Mouse (Mus musculus): Measurements from ENCODE around the gene Olfr222. TPM values are rescaled to one million over a fixed set of nuclear protein-coding genes. Genes with fewer than 3 reads are reported as not detected.
"Not testable (repeated sequence)": the region's sequence is repeated elsewhere in the genome, so short reads cannot be mapped to it uniquely, and the experiment has no call there.

Olfr222 gene
- polyA plus RNA-seq (2012; rRNA removed), result 0.15 and 0.16 TPM in 2 replicates

GRCm38 (mm10) chr11:59576135-59576534, at the start of gene Olfr222:
Gene Olfr222 (minus strand): TSS chr11:59576235.
- H3K4me1 ChIP-seq (ENCODE audit: control insufficient read depth, insufficient read depth, low read length); H3K27me3 ChIP-seq (ENCODE audit: control insufficient read depth, insufficient read depth, low read length); H3K27ac ChIP-seq (ENCODE audit: control insufficient read depth, insufficient read depth, low read depth, low read length); H3K4me3 ChIP-seq (ENCODE audit: control insufficient read depth, low read depth, low read length); H3K36me3 ChIP-seq (ENCODE audit: control insufficient read depth, insufficient read depth, low read length): not testable (repeated sequence)

GRCm38 (mm10) chr11:59624017-59624630, 48.1 kb upstream of the Olfr222 start:
- H3K27ac ChIP-seq (ENCODE audit: control insufficient read depth, insufficient read depth, low read depth, low read length), result no peak overlapping the region
- no peaks in the 10 kb centered on the region for H3K4me1 ChIP-seq (ENCODE audit: control insufficient read depth, insufficient read depth, low read length)
- TF ChIP-seq CTCF (IDR thresholded peaks at IDR 0.05; ENCODE audit: control insufficient read depth, insufficient read depth, insufficient replicate concordance, low read depth, low read length), result peak; percentile 38; the same call in 1 of the 2 replicates
- TF ChIP-seq POLR2A (IDR thresholded peaks at IDR 0.05; ENCODE audit: control insufficient read depth, low read depth, low read length), result no peak
- no peak overlapping the region for H3K4me3 ChIP-seq (ENCODE audit: control insufficient read depth, low read depth, low read length)
- no peaks in the 10 kb centered on the region for H3K36me3 ChIP-seq (ENCODE audit: control insufficient read depth, insufficient read depth, low read length)
- no peaks in the 10 kb centered on the region for H3K27me3 ChIP-seq (ENCODE audit: control insufficient read depth, insufficient read depth, low read length)

- Histone ChIP-seq H3K4me1 (ENCODE audit: control insufficient read depth, insufficient read depth, low read length) (no peaks in the 10 kb centered on the region), H3K27ac (ENCODE audit: control insufficient read depth, insufficient read depth, low read depth, low read length) (no peak overlapping the region), H3K4me3 (ENCODE audit: control insufficient read depth, low read depth, low read length) (no peak overlapping the region), H3K36me3 (ENCODE audit: control insufficient read depth, insufficient read depth, low read length) (no peaks in the 10 kb centered on the region), H3K27me3 (ENCODE audit: control insufficient read depth, insufficient read depth, low read length) (no peaks in the 10 kb centered on the region)
- TF ChIP-seq CTCF (IDR thresholded peaks at IDR 0.05; ENCODE audit: control insufficient read depth, insufficient read depth, insufficient replicate concordance, low read depth, low read length) (no peak), POLR2A (IDR thresholded peaks at IDR 0.05; ENCODE audit: control insufficient read depth, low read depth, low read length) (no peak)
These were observed 46.2 kb upstream of the Olfr222 start for GRCm38 (mm10) chr11:59622214-59622613.

- H3K4me1 ChIP-seq (ENCODE audit: control insufficient read depth, insufficient read depth, low read length); H3K27ac ChIP-seq (ENCODE audit: control insufficient read depth, insufficient read depth, low read depth, low read length); H3K36me3 ChIP-seq (ENCODE audit: control insufficient read depth, insufficient read depth, low read length); H3K27me3 ChIP-seq (ENCODE audit: control insufficient read depth, insufficient read depth, low read length); H3K4me3 ChIP-seq (ENCODE audit: control insufficient read depth, low read depth, low read length): not testable (repeated sequence)
These were observed 41.0 kb upstream of the Olfr222 start for GRCm38 (mm10) chr11:59616986-59617385.

GRCm38 (mm10) chr11:59614120-59614519, 38.1 kb upstream of the Olfr222 start:
- H3K4me3 ChIP-seq (ENCODE audit: control insufficient read depth, low read depth, low read length), result no peak overlapping the region
- H3K36me3 ChIP-seq (ENCODE audit: control insufficient read depth, insufficient read depth, low read length), result no peaks in the 10 kb centered on the region
- TF ChIP-seq POLR2A (IDR thresholded peaks at IDR 0.05; ENCODE audit: control insufficient read depth, low read depth, low read length) (no peak), CTCF (IDR thresholded peaks at IDR 0.05; ENCODE audit: control insufficient read depth, insufficient read depth, insufficient replicate concordance, low read depth, low read length) (no peak; the same call in 1 of the 2 replicates)
- no peaks in the 10 kb centered on the region for H3K4me1 ChIP-seq (ENCODE audit: control insufficient read depth, insufficient read depth, low read length)
- no peaks in the 10 kb centered on the region for H3K27me3 ChIP-seq (ENCODE audit: control insufficient read depth, insufficient read depth, low read length)
- H3K27ac ChIP-seq (ENCODE audit: control insufficient read depth, insufficient read depth, low read depth, low read length), result no peak overlapping the region

- no peak overlapping the region for H3K27ac ChIP-seq (ENCODE audit: control insufficient read depth, insufficient read depth, low read depth, low read length)
- TF ChIP-seq POLR2A (IDR thresholded peaks at IDR 0.05; ENCODE audit: control insufficient read depth, low read depth, low read length) (no peak), CTCF (IDR thresholded peaks at IDR 0.05; ENCODE audit: control insufficient read depth, insufficient read depth, insufficient replicate concordance, low read depth, low read length) (no peak)
- no peaks in the 10 kb centered on the region for H3K4me1 ChIP-seq (ENCODE audit: control insufficient read depth, insufficient read depth, low read length)
- no peaks in the 10 kb centered on the region for H3K36me3 ChIP-seq (ENCODE audit: control insufficient read depth, insufficient read depth, low read length)
- H3K4me3 ChIP-seq (ENCODE audit: control insufficient read depth, low read depth, low read length), result no peak overlapping the region
- H3K27me3 ChIP-seq (ENCODE audit: control insufficient read depth, insufficient read depth, low read length), result no peaks in the 10 kb centered on the region
These were observed 35.6 kb upstream of the Olfr222 start for GRCm38 (mm10) chr11:59611646-59612045.

GRCm38 (mm10) chr11:59602287-59602686, 26.3 kb upstream of the Olfr222 start:
- TF ChIP-seq POLR2A (IDR thresholded peaks at IDR 0.05; ENCODE audit: control insufficient read depth, low read depth, low read length) (no peak), CTCF (IDR thresholded peaks at IDR 0.05; ENCODE audit: control insufficient read depth, insufficient read depth, insufficient replicate concordance, low read depth, low read length) (no peak)
- H3K27me3 ChIP-seq (ENCODE audit: control insufficient read depth, insufficient read depth, low read length), result no peaks in the 10 kb centered on the region
- no peak overlapping the region for H3K27ac ChIP-seq (ENCODE audit: control insufficient read depth, insufficient read depth, low read depth, low read length)
- H3K4me3 ChIP-seq (ENCODE audit: control insufficient read depth, low read depth, low read length), result no peak overlapping the region
- H3K36me3 ChIP-seq (ENCODE audit: control insufficient read depth, insufficient read depth, low read length), result no peaks in the 10 kb centered on the region
- no peaks in the 10 kb centered on the region for H3K4me1 ChIP-seq (ENCODE audit: control insufficient read depth, insufficient read depth, low read length)

- H3K27ac ChIP-seq (ENCODE audit: control insufficient read depth, insufficient read depth, low read depth, low read length), result no peak overlapping the region
These were observed 24.8 kb upstream of the Olfr222 start for GRCm38 (mm10) chr11:59600872-59601271.

More at GRCm38 (mm10) chr11:59600872-59601271, 24.8 kb upstream of the Olfr222 start:
- H3K27me3 ChIP-seq (ENCODE audit: control insufficient read depth, insufficient read depth, low read length), result no peaks in the 10 kb centered on the region
- TF ChIP-seq POLR2A (IDR thresholded peaks at IDR 0.05; ENCODE audit: control insufficient read depth, low read depth, low read length) (no peak), CTCF (IDR thresholded peaks at IDR 0.05; ENCODE audit: control insufficient read depth, insufficient read depth, insufficient replicate concordance, low read depth, low read length) (no peak)
- H3K36me3 ChIP-seq (ENCODE audit: control insufficient read depth, insufficient read depth, low read length), result no peaks in the 10 kb centered on the region
- H3K4me3 ChIP-seq (ENCODE audit: control insufficient read depth, low read depth, low read length), result no peak overlapping the region
- H3K4me1 ChIP-seq (ENCODE audit: control insufficient read depth, insufficient read depth, low read length), result no peaks in the 10 kb centered on the region
